Comparison of ENCODE assay signal across 11 mouse cellular contexts in genomic region chr11:36073074-36073818, GRCm38 (mm10).
DNase-seq lines count a peak whose midpoint lies in the region; ATAC-seq lines count a peak whose summit lies in the region.
"Had no signal": no experiment of that assay in that cellular context is flagged by ENCODE, and none has a peak within 500 bp of the region (broad histone marks: within the 10 kb centered on the region; RNA-seq: fewer than 3 reads in every experiment).

No protein-coding gene starts in this region.

- H3K27me3 ChIP-seq in embryonic facial prominence, embryonic 14.5 days (replicated peaks; ENCODE audit: control insufficient read depth, insufficient read depth, low read length) = no peaks in the 10 kb centered on the region
- H3K27me3 ChIP-seq in embryonic facial prominence, embryonic 10.5 days (replicated peaks; ENCODE audit: low read depth, poor library complexity, severe bottlenecking) = peaks cover 6% of the 10 kb centered on the region
- H3K27me3 ChIP-seq: kidney, embryonic 15.5 days; liver, embryonic 15.5 days; neural tube, embryonic 12.5 days had no signal

- peak; percentile 18; the same call in 1 of the 2 replicates for ATAC-seq in embryonic facial prominence, embryonic 14.5 days (ENCODE audit: low read depth)
- ATAC-seq in monocyte, adult 5-6 weeks (replicated peaks; ENCODE audit: insufficient number of reproducible peaks, low FRiP score, low TSS enrichment, poor library complexity, severe bottlenecking) = no peak

- H3K9me3 ChIP-seq in embryonic facial prominence, embryonic 14.5 days (ENCODE audit: control insufficient read depth, low read length) = no peaks in the 10 kb centered on the region
- H3K9me3 ChIP-seq in embryonic facial prominence, embryonic 10.5 days = no peaks in the 10 kb centered on the region
- H3K9me3 ChIP-seq: kidney, embryonic 15.5 days; liver, embryonic 15.5 days; neural tube, embryonic 12.5 days had no signal

- H3K4me1 ChIP-seq in embryonic facial prominence, embryonic 14.5 days (ENCODE audit: control insufficient read depth, insufficient read depth, low read length) = no peaks in the 10 kb centered on the region
- H3K4me1 ChIP-seq in embryonic facial prominence, embryonic 10.5 days = peaks cover 5% of the 10 kb centered on the region
- H3K4me1 ChIP-seq: kidney, embryonic 15.5 days; liver, embryonic 15.5 days; neural tube, embryonic 12.5 days had no signal

- intact Hi-C loops in left cerebral cortex, postnatal 14 days (cut with DNase I) = no loop called here
- intact Hi-C loops in gastrocnemius, postnatal 36 days (cut with DNase I) = no loop called here

- peak; percentile 40 for DNase-seq in embryonic facial prominence, embryonic 14.5 days (ENCODE audit: low spot score)
- DNase-seq in embryonic facial prominence, embryonic 10.5 days (ENCODE audit: low spot score) = no peak
- peak; percentile 22 for DNase-seq in retina, adult 2 months (ENCODE audit: low read depth, low spot score)
- no peak for DNase-seq in retina, embryonic 14.5 days (ENCODE audit: low spot score)
- peak; percentile 52 to 78 for DNase-seq in left cerebral cortex, postnatal 14 days (ENCODE audit: low spot score in 2 of 2)
- no peak for DNase-seq in spleen, adult 18-20 months
- no peak for DNase-seq in gastrocnemius, postnatal 36 days

- WGBS in embryonic facial prominence, embryonic 14.5 days = 59% methylated on average over 8 of the region's 8 CpGs
- WGBS in embryonic facial prominence, embryonic 10.5 days = 80% methylated on average over 8 of the region's 8 CpGs

- H3K4me2 ChIP-seq in embryonic facial prominence, embryonic 14.5 days (ENCODE audit: low read depth, low read length) = no peak overlapping the region
- H3K4me2 ChIP-seq: kidney, embryonic 15.5 days; liver, embryonic 15.5 days; neural tube, embryonic 12.5 days had no signal

- no peak overlapping the region for H3K9ac ChIP-seq in embryonic facial prominence, embryonic 14.5 days (ENCODE audit: low read depth, low read length)
- H3K9ac ChIP-seq: kidney, embryonic 15.5 days; liver, embryonic 15.5 days; neural tube, embryonic 12.5 days had no signal

- no peak overlapping the region for H3K4me3 ChIP-seq in embryonic facial prominence, embryonic 14.5 days (ENCODE audit: low read depth, low read length)
- no peak overlapping the region for H3K4me3 ChIP-seq in embryonic facial prominence, embryonic 10.5 days
- H3K4me3 ChIP-seq: kidney, embryonic 15.5 days; liver, embryonic 15.5 days; neural tube, embryonic 12.5 days had no signal

- no peaks in the 10 kb centered on the region for H3K36me3 ChIP-seq in embryonic facial prominence, embryonic 14.5 days (ENCODE audit: control insufficient read depth, insufficient read depth, low read length)
- no peaks in the 10 kb centered on the region for H3K36me3 ChIP-seq in embryonic facial prominence, embryonic 10.5 days (replicated peaks)
- H3K36me3 ChIP-seq: kidney, embryonic 15.5 days; liver, embryonic 15.5 days; neural tube, embryonic 12.5 days had no signal

- no peak overlapping the region for H3K27ac ChIP-seq in embryonic facial prominence, embryonic 14.5 days (replicated peaks; ENCODE audit: low read depth, low read length)
- H3K27ac ChIP-seq in embryonic facial prominence, embryonic 10.5 days (replicated peaks) = no peak overlapping the region
- H3K27ac ChIP-seq: kidney, embryonic 15.5 days; liver, embryonic 15.5 days; neural tube, embryonic 12.5 days had no signal

Comparison
In these comparisons a context has a peak if more than half of its experiments do, and no peak if none do; other contexts are left out.
1. DNase-seq: peak in embryonic facial prominence, embryonic 14.5 days (single experiment), retina, adult 2 months (single experiment) and left cerebral cortex, postnatal 14 days (2 of 2); none in embryonic facial prominence, embryonic 10.5 days (single experiment), retina, embryonic 14.5 days (single experiment), spleen, adult 18-20 months (0 of 2) and gastrocnemius, postnatal 36 days (0 of 2).